Mouse (Mus musculus) kidney, adult 8-10 months (tissue): ENCODE data around the gene Itga9.
A peak's percentile ranks its signal among the peaks of the same experiment; 100 is the strongest.

ENCODE experiments used
- DNase-seq, 2 experiments: peaks; one replicate each; pipeline ENCODE4 v3.0.0; 2022

The Itga9 gene

GRCm38 (mm10) chr9:118730172-118730571, 123.7 kb downstream of the Itga9 start:
- DNase-seq: no peak

- no peak for DNase-seq
Observed at GRCm38 (mm10) chr9:118730871-118731390, 124.4 kb downstream of the Itga9 start.

GRCm38 (mm10) chr9:118731650-118732049, 125.2 kb downstream of the Itga9 start:
- DNase-seq: no peak

- no peak for DNase-seq
Observed at GRCm38 (mm10) chr9:118733601-118734000, 127.1 kb downstream of the Itga9 start.

- no peak for DNase-seq
Observed at GRCm38 (mm10) chr9:118737124-118737523, 130.6 kb downstream of the Itga9 start.

- peak; percentile 31 to 49 for DNase-seq
Observed at GRCm38 (mm10) chr9:118737601-118738137, 131.2 kb downstream of the Itga9 start.

- no peak for DNase-seq
Observed at GRCm38 (mm10) chr9:118738311-118738710, 131.8 kb downstream of the Itga9 start.

GRCm38 (mm10) chr9:118739071-118739470, 132.6 kb downstream of the Itga9 start:
- DNase-seq: no peak

GRCm38 (mm10) chr9:118739659-118740058, 133.2 kb downstream of the Itga9 start:
- no peak for DNase-seq

GRCm38 (mm10) chr9:118741268-118741667, 134.8 kb downstream of the Itga9 start:
- DNase-seq: peak in 1 of 2 experiments; percentile 31

- DNase-seq: no peak
Observed at GRCm38 (mm10) chr9:118749335-118749949, 143.0 kb downstream of the Itga9 start.

- no peak for DNase-seq
Observed at GRCm38 (mm10) chr9:118750828-118751227, 144.3 kb downstream of the Itga9 start.

- DNase-seq: no peak
Observed at GRCm38 (mm10) chr9:118752376-118752775, 145.9 kb downstream of the Itga9 start.

GRCm38 (mm10) chr9:118759462-118759861, 153.0 kb downstream of the Itga9 start:
- DNase-seq: no peak

GRCm38 (mm10) chr9:118761953-118762590, 155.6 kb downstream of the Itga9 start:
- no peak for DNase-seq

- DNase-seq: peak; percentile 24 to 46
Observed at GRCm38 (mm10) chr9:118762759-118763158, 156.3 kb downstream of the Itga9 start.

GRCm38 (mm10) chr9:118763203-118763602, 156.7 kb downstream of the Itga9 start:
- peak in 1 of 2 experiments; percentile 27 for DNase-seq

GRCm38 (mm10) chr9:118763646-118764045, 157.2 kb downstream of the Itga9 start:
- no peak for DNase-seq

- DNase-seq: no peak
Observed at GRCm38 (mm10) chr9:118765059-118765458, 158.6 kb downstream of the Itga9 start.

- DNase-seq: no peak
Observed at GRCm38 (mm10) chr9:118767008-118767407, 160.5 kb downstream of the Itga9 start.

GRCm38 (mm10) chr9:118768596-118768995, 162.1 kb downstream of the Itga9 start:
- no peak for DNase-seq

- no peak for DNase-seq
Observed at GRCm38 (mm10) chr9:118770366-118770765, 163.9 kb downstream of the Itga9 start.

- DNase-seq: no peak
Observed at GRCm38 (mm10) chr9:118774676-118775075, 168.2 kb downstream of the Itga9 start.

GRCm38 (mm10) chr9:118776880-118777438, 170.5 kb downstream of the Itga9 start:
- no peak for DNase-seq
